Mouse (Mus musculus) ES-Bruce4 (cell line): ENCODE data around the gene Mitf.

ENCODE experiments used
- CTCF ChIP-seq: IDR thresholded peaks from one replicate; pipeline ENCODE4 v1.8.1; 2011; ENCODE audit warnings: low read depth, low read length
- POLR2A ChIP-seq: IDR thresholded peaks from one replicate; pipeline ENCODE4 v1.8.1; 2011; ENCODE audit warnings: low read length; ENCODE audit not compliant: insufficient read depth

DNA sequence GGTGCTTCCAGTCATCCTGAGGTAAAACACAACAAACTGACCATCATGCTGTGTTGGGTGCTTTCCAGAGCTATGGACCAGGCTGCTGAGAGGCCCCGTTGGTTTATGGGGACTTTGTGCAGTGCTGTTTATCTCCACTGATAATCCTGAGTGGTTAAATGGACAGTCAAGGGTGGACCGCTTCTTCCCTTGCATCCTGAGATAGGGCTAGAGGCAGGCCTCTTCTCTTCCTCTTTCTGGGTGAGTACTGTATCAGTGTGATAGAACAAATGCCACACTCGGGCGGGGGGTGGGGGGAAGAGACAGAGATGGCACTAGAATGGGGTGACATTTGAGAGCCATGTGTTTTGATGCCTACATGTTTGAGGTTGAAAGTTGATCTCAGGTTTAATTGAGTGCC is 81.0 kb downstream of the Mitf start:
- TF ChIP-seq POLR2A (no peak), CTCF (no peak)
